Mouse (Mus musculus) limb, embryonic 11.5 days (tissue): ENCODE measurements around the gene Peg3. TPM values are rescaled to one million over a fixed set of nuclear protein-coding genes. Genes with fewer than 3 reads are reported as not detected.

Experiments
- ATAC-seq: fragments of 200-750 bp; cut with Nextera tagmentation; 2 replicates; pipeline ENCODE4 v1.8.0; 2017; ENCODE audit warnings: low read depth; ENCODE audit not compliant: insufficient number of reproducible peaks, low FRiP score, low TSS enrichment
- DNase-seq: peaks from one replicate; pipeline ENCODE4 v3.0.0-alpha.2; 2015; ENCODE audit warnings: low spot score
- H3K27ac ChIP-seq: fragments of 300-500 bp; sonication (generic); replicated peaks from 2 replicates; pipeline ENCODE4 v1.5.1; 2014; ENCODE audit warnings: low read depth, mild to moderate bottlenecking, low read length
- H3K27me3 ChIP-seq: fragments of 300-500 bp; sonication (generic); 2 replicates; pipeline ENCODE4 v1.6.1; 2014; ENCODE audit warnings: mild to moderate bottlenecking, low read length, mixed read lengths; ENCODE audit not compliant: control insufficient read depth, insufficient read depth
- H3K36me3 ChIP-seq: fragments of 300-500 bp; sonication (generic); 2 replicates; pipeline ENCODE4 v1.6.1; 2014; ENCODE audit warnings: mild to moderate bottlenecking, low read length, moderate library complexity, mixed read lengths; ENCODE audit not compliant: control insufficient read depth, insufficient read depth
- H3K4me1 ChIP-seq: fragments of 300-500 bp; sonication (generic); 2 replicates; pipeline ENCODE4 v1.6.1; 2014; ENCODE audit warnings: low read length, mixed read lengths; ENCODE audit not compliant: control insufficient read depth, insufficient read depth
- H3K4me2 ChIP-seq: fragments of 300-500 bp; sonication (generic); 2 replicates; pipeline ENCODE4 v1.6.1; 2014; ENCODE audit warnings: low read depth, mild to moderate bottlenecking, moderate library complexity; ENCODE audit not compliant: severe bottlenecking
- H3K4me3 ChIP-seq: fragments of 300-500 bp; sonication (generic); 2 replicates; pipeline ENCODE4 v1.5.1; 2014; ENCODE audit warnings: low read depth, low read length
- H3K9ac ChIP-seq: fragments of 300-500 bp; sonication (generic); 2 replicates; pipeline ENCODE4 v1.6.1; 2014; ENCODE audit warnings: mild to moderate bottlenecking, low read length
- H3K9me3 ChIP-seq: fragments of 300-500 bp; sonication (generic); 2 replicates; pipeline ENCODE4 v1.6.1; 2016; ENCODE audit warnings: low read length; ENCODE audit not compliant: control insufficient read depth
- WGBS: fragments of 180-500 bp; shearing (Covaris S2); extraction: QIAGEN DNeasy Blood & Tissue Kit; methylation state at CpG from one replicate; pipeline ENCODE4 v1.1.7; 2014; 5-methylcytosine and 5-hydroxymethylcytosine counted together
- polyA plus RNA-seq: library from polyadenylated mRNA; unstranded; fragments of >200 nt; fragmentation: Nextera tagmentation; extraction: Ambion mirVana; gene quantifications from 2 replicates; pipeline ENCODE4 v1.2.1, GENCODE M21; 2014

The Peg3 gene
- polyA plus RNA-seq, 1 experiment from 2014 or later = 342 TPM

- no peak for ATAC-seq
- peak overlapping the region; percentile 63 for H3K4me3 ChIP-seq
- H3K27me3 ChIP-seq = no peaks in the 10 kb centered on the region
- no peak overlapping the region; the same call in 1 of the 2 replicates for H3K9ac ChIP-seq
- no peak for DNase-seq
- H3K36me3 ChIP-seq = no peaks in the 10 kb centered on the region
- H3K4me2 ChIP-seq = peak overlapping the region; percentile 45
- H3K9me3 ChIP-seq = peaks cover 34% of the 10 kb centered on the region
- 50% methylated on average over 3 of the region's 3 CpGs for whole genome bisulfite sequencing
- no peak overlapping the region for H3K27ac ChIP-seq
- no peaks in the 10 kb centered on the region for H3K4me1 ChIP-seq
These were observed 1.1 kb upstream of the Peg3 start for GRCm38 (mm10) chr7:6731373-6731772.

DNA sequence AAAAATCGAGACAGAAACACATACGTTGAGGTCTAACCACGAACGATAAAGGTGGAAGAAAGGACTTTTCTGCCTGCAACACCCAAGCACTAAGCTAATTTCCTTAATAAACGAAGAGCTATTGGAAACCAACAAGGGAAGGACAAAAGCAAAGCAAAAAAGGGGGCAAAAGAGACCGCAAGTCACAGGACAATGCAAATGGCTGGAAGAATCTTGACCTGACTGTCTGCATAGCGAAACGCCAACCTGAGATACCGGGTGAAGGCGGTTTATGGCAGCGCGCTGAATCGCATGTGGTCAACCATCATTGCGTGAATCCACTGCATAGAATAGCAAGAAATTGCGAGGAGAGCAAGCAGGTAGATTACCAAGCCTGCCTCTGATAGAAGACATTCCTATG lies 570 bp upstream of the Peg3 start:
- Histone ChIP-seq H3K4me1 (no peaks in the 10 kb centered on the region), H3K36me3 (no peaks in the 10 kb centered on the region), H3K27ac (no peak overlapping the region), H3K27me3 (no peaks in the 10 kb centered on the region), H3K4me2 (peak overlapping the region; percentile 45), H3K9ac (peak overlapping the region; percentile 60), H3K4me3 (peak overlapping the region; percentile 63), H3K9me3 (peaks cover 34% of the 10 kb centered on the region)
- ATAC-seq = no peak
- 45% methylated on average over 15 of the region's 15 CpGs for WGBS
- peak; percentile 65 for DNase-seq

- ATAC-seq = peak; percentile 73
- Histone ChIP-seq H3K4me1 (no peaks in the 10 kb centered on the region), H3K4me2 (peak overlapping the region; percentile 43), H3K9me3 (peaks cover 34% of the 10 kb centered on the region), H3K4me3 (peak overlapping the region; percentile 63), H3K27ac (peak overlapping the region; percentile 44; the same call in 1 of the 2 replicates), H3K9ac (peak overlapping the region; percentile 67), H3K36me3 (0 out of 2 replicates have a peak, but pooled peaks cover 3% of the 10 kb centered on the region), H3K27me3 (no peaks in the 10 kb centered on the region)
- DNase-seq = peak; percentile 94
- WGBS = 56% methylated on average over 37 of the region's 37 CpGs
These were observed 992 bp downstream of the Peg3 start for GRCm38 (mm10) chr7:6729061-6729817.

DNA sequence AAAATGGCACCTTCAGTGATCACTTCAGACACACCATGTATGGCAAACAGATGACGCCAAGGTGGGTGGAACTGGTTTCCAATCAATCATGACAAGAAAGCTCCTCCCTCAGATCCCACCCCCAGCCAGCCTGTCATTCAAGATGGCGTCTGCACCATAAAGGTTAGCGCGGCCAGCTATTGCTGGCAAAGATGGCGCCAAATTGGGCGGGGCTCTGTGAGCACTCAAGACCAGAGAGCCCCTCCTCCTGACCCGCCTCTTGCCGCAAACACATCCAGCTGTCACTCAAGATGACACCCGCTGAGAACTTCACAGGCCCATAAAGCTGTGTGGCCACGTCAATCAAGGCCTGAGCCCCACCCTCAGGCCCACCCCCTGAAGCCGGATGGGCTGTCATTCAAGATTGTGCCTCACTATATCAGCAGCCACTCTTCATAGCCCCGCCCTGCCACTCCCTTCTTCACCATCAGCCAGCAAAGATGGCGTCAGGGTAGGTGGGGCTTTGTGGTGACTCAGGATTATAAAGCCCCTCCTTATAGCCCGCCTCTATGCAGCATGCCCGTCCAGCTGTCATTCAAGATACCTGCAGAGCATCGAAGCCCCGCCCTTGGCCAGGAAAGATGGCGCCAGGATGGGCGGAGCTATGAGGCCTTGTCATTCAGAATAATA lies 1.8 kb downstream of the Peg3 start:
- Histone ChIP-seq H3K4me1 (no peaks in the 10 kb centered on the region), H3K27ac (no peak overlapping the region), H3K9ac (no peak overlapping the region), H3K4me3 (peak overlapping the region; percentile 63), H3K9me3 (peaks cover 34% of the 10 kb centered on the region), H3K27me3 (no peaks in the 10 kb centered on the region), H3K4me2 (peak overlapping the region; percentile 18; the same call in 1 of the 2 replicates), H3K36me3 (0 out of 2 replicates have a peak, but pooled peaks cover 3% of the 10 kb centered on the region)
- ATAC-seq = peak; percentile 83
- peak; percentile 84 for DNase-seq
- WGBS = 51% methylated on average over 19 of the region's 19 CpGs

DNA sequence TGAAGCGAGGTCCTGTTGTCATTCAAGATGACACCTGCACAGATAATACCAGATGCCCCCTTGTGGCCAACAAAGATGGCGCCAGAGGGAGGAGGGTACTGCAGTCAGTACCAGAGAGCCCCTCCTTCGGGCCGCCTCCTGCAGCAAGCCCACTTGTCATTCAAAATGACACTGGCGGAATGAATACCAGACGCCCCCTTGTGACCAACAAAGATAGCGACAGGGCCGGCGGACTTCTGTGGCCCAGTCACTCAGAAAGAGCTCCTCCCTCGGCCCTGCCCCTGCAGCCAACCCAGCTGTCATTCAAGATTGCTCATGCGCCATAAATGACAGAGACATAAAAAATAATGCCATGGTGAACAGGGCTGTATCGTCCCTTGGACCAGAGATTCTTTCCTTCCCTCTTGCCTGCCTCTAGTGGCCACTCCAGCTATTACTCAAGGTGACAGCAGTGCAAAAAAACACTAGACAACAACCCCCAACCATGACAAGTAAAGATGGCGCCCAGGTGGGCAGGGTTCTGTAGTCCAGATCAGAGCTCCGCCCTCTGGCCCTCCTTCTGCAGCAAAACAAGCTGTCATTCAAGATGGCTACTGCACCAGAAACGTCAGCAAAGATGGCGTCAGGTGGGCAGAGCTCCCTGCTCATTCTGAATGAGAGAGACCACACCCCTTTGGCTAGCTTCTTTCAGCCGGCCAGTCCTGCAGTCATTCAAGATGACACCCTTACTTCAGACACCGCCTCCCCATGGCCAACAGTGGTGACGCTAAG lies 2.7 kb downstream of the Peg3 start:
- DNase-seq (peak; percentile 57), ATAC-seq (peak; percentile 14)
- H3K4me2 ChIP-seq = peak overlapping the region; percentile 18; the same call in 1 of the 2 replicates
- H3K9me3 ChIP-seq = peaks cover 34% of the 10 kb centered on the region
- WGBS = 60% methylated on average over 19 of the region's 19 CpGs
- H3K27ac ChIP-seq = no peak overlapping the region
- peak overlapping the region; percentile 63 for H3K4me3 ChIP-seq
- no peaks in the 10 kb centered on the region for H3K27me3 ChIP-seq
- H3K36me3 ChIP-seq = 0 out of 2 replicates have a peak, but pooled peaks cover 3% of the 10 kb centered on the region
- H3K9ac ChIP-seq = no peak overlapping the region
- no peaks in the 10 kb centered on the region for H3K4me1 ChIP-seq

GRCm38 (mm10) chr7:6709396-6709795 lies 20.8 kb downstream of the Peg3 start:
- Histone ChIP-seq H3K36me3 (peaks cover 11% of the 10 kb centered on the region; the same call in 1 of the 2 replicates), H3K4me3 (no peak overlapping the region), H3K9ac (no peak overlapping the region), H3K9me3 (no peaks in the 10 kb centered on the region; the same call in 1 of the 2 replicates), H3K4me1 (no peaks in the 10 kb centered on the region), H3K4me2 (no peak overlapping the region), H3K27me3 (no peaks in the 10 kb centered on the region), H3K27ac (no peak overlapping the region)
- no peak for DNase-seq
- 96% methylated on average over 15 of the region's 15 CpGs for WGBS
- no peak for ATAC-seq

- no peak overlapping the region for H3K4me2 ChIP-seq
- no peak overlapping the region for H3K9ac ChIP-seq
- H3K9me3 ChIP-seq = no peaks in the 10 kb centered on the region; the same call in 1 of the 2 replicates
- no peaks in the 10 kb centered on the region for H3K4me1 ChIP-seq
- no peaks in the 10 kb centered on the region for H3K27me3 ChIP-seq
- no peak overlapping the region for H3K27ac ChIP-seq
- H3K36me3 ChIP-seq = peaks cover 11% of the 10 kb centered on the region; the same call in 1 of the 2 replicates
- ATAC-seq (no peak), DNase-seq (no peak)
- no peak overlapping the region for H3K4me3 ChIP-seq
- 89% methylated on average over 17 of the region's 17 CpGs for WGBS
These were observed 21.6 kb downstream of the Peg3 start for GRCm38 (mm10) chr7:6708451-6709180.
